Mouse (Mus musculus): ENCODE results near the gene Vmn1r55. TPM values are rescaled to one million over a fixed set of nuclear protein-coding genes. Genes with fewer than 3 reads are reported as not detected.

The Vmn1r55 gene
- polyA plus RNA-seq, 1 experiment from 2014 or later = 0.05 TPM

Other genes with a start within 250 kb of the Vmn1r55 start
- gene Gm36210, start 243.2 kb downstream of the Vmn1r55 start, polyA plus RNA-seq (2014; fragmentation: Nextera tagmentation; extraction: Ambion mirVana) = 0.11 TPM in 1 of 2 replicates, not detected in the other
- gene Zfp628, start 234.5 kb downstream of the Vmn1r55 start, polyA plus RNA-seq (2014; fragmentation: Nextera tagmentation; extraction: Ambion mirVana) = 4.0 and 4.2 TPM in 2 replicates
- 7.1 and 7.3 TPM in 2 replicates for gene Nat14, start 227.6 kb downstream of the Vmn1r55 start, polyA plus RNA-seq (2014; fragmentation: Nextera tagmentation; extraction: Ambion mirVana)
- 1.1 and 1.4 TPM in 2 replicates for gene Ssc5d, start 223.9 kb downstream of the Vmn1r55 start, polyA plus RNA-seq (2014; fragmentation: Nextera tagmentation; extraction: Ambion mirVana)
- gene Sbk2, start 185.3 kb downstream of the Vmn1r55 start, polyA plus RNA-seq (2014; fragmentation: Nextera tagmentation; extraction: Ambion mirVana) = 0.07 and 0.09 TPM in 2 replicates
- 0.04 TPM in 1 of 2 replicates, not detected in the other for gene Sbk3, start 178.5 kb downstream of the Vmn1r55 start, polyA plus RNA-seq (2014; fragmentation: Nextera tagmentation; extraction: Ambion mirVana)
- gene Zfp579, start 153.5 kb downstream of the Vmn1r55 start, polyA plus RNA-seq (2014; fragmentation: Nextera tagmentation; extraction: Ambion mirVana) = 45.0 and 61.0 TPM in 2 replicates
- 7.5 and 10.6 TPM in 2 replicates for gene Zfp524, start 135.3 kb downstream of the Vmn1r55 start, polyA plus RNA-seq (2014; fragmentation: Nextera tagmentation; extraction: Ambion mirVana)
- gene Fiz1, start 135.0 kb downstream of the Vmn1r55 start, polyA plus RNA-seq (2014; fragmentation: Nextera tagmentation; extraction: Ambion mirVana) = 38.2 and 43.2 TPM in 2 replicates
- 0.19 and 1.8 TPM in 2 replicates for gene Gm44973, start 134.2 kb downstream of the Vmn1r55 start, polyA plus RNA-seq (2014; fragmentation: Nextera tagmentation; extraction: Ambion mirVana)
- gene Zfp865, start 129.3 kb downstream of the Vmn1r55 start, polyA plus RNA-seq (2014; fragmentation: Nextera tagmentation; extraction: Ambion mirVana) = 5.7 and 8.6 TPM in 2 replicates
- gene Ccdc106, start 129.1 kb downstream of the Vmn1r55 start, polyA plus RNA-seq (2014; fragmentation: Nextera tagmentation; extraction: Ambion mirVana) = 7.2 and 8.6 TPM in 2 replicates
- not detected in 2 replicates for gene 4632433K11Rik, start 115.6 kb downstream of the Vmn1r55 start, polyA plus RNA-seq (2014; fragmentation: Nextera tagmentation; extraction: Ambion mirVana)
- 3.1 and 4.3 TPM in 2 replicates for gene Zfp784, start 111.2 kb downstream of the Vmn1r55 start, polyA plus RNA-seq (2014; fragmentation: Nextera tagmentation; extraction: Ambion mirVana)
- gene Zfp580, start 98.1 kb downstream of the Vmn1r55 start, polyA plus RNA-seq (2014; fragmentation: Nextera tagmentation; extraction: Ambion mirVana) = 32.4 and 37.5 TPM in 2 replicates
- gene U2af2, start 87.5 kb downstream of the Vmn1r55 start, polyA plus RNA-seq (2014; fragmentation: Nextera tagmentation; extraction: Ambion mirVana) = 161 and 162 TPM in 2 replicates
- 54.2 and 55.3 TPM in 2 replicates for gene Epn1, start 69.4 kb downstream of the Vmn1r55 start, polyA plus RNA-seq (2014; fragmentation: Nextera tagmentation; extraction: Ambion mirVana)
- gene Rfpl4, start 32.7 kb downstream of the Vmn1r55 start, polyA plus RNA-seq (2014; fragmentation: Nextera tagmentation; extraction: Ambion mirVana) = not detected in 2 replicates
- 0.18 and 0.31 TPM in 2 replicates for gene Rasl2-9, start 23.7 kb downstream of the Vmn1r55 start, polyA plus RNA-seq (2014; fragmentation: Nextera tagmentation; extraction: Ambion mirVana)
- not detected in 2 replicates for gene Vmn1r56, start 47.1 kb upstream of the Vmn1r55 start, polyA plus RNA-seq (2014; fragmentation: Nextera tagmentation; extraction: Ambion mirVana)
- not detected in 2 replicates for gene Vmn1r57, start 68.8 kb upstream of the Vmn1r55 start, polyA plus RNA-seq (2014; fragmentation: Nextera tagmentation; extraction: Ambion mirVana)
- gene Gm5065, start 200.9 kb upstream of the Vmn1r55 start, polyA plus RNA-seq (2014; fragmentation: Nextera tagmentation; extraction: Ambion mirVana) = not detected in 2 replicates
- not detected in 2 replicates for gene Nlrp2, start 201.4 kb upstream of the Vmn1r55 start, polyA plus RNA-seq (2014; fragmentation: Nextera tagmentation; extraction: Ambion mirVana)

Measured in hindbrain, embryonic 11.5 days (tissue).